Comparison of ENCODE assay signal across 7 mouse cellular contexts in the genomic region with DNA sequence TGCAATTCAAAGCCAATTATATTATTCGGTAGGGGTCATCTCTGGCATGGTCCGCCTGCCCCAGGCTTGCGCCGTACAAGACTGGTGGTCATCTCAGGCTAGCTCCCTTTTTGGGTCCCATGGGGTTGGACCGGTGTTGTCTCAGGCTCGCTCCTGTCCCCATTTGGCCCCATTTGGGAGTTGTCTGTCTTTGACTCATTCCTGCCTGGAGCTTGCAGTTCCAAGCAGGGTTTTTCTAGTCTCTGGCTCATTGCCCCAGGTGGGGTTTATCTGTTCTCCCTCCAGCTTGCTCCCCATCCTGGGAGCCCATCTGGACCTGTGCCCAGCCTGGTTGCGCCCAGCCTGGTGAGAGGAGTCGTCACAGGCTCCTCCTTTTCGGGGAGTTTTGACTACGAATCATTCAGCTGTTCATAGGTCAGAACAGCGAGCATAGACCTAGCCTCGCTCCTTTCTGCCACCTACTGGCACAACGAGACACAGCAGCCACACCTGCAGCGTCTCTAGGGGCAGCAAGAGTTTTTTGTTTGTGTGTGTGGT. TPM values are rescaled to one million over a fixed set of nuclear protein-coding genes. Genes with fewer than 3 reads are reported as not detected.
A peak's percentile ranks its signal among the peaks of the same experiment; 100 is the strongest.
DNase-seq lines count a peak whose midpoint lies in the region; ATAC-seq lines count a peak whose summit lies in the region.

No protein-coding gene starts in this region.

- peak; percentile 73 to 77 for DNase-seq in adrenal gland, adult 18-20 months (ENCODE audit: low spot score in 2 of 2)
- peak; percentile 46 for DNase-seq in embryo, embryonic 11.5 days (ENCODE audit: low read depth, low spot score)
- DNase-seq in gastrocnemius, postnatal 4 days (ENCODE audit: low spot score in 2 of 2): peak; percentile 57 to 70
- peak; percentile 62 to 71 for DNase-seq in left cerebral cortex, postnatal 36 days (ENCODE audit: low spot score in 2 of 2)
- peak; percentile 98 for DNase-seq in midbrain, embryonic 11.5 days (ENCODE audit: low spot score, missing footprints)
- peak; percentile 45 for DNase-seq in skeletal muscle tissue, adult 2 months (ENCODE audit: low read depth, low spot score)

- H3K27ac ChIP-seq in intestine, embryonic 16.5 days (ENCODE audit: low read length): peak overlapping the region; percentile 57; the same call in 1 of the 2 replicates
- H3K27ac ChIP-seq in midbrain, embryonic 11.5 days (ENCODE audit: low read depth, low read length): no peak overlapping the region

- no peaks in the 10 kb centered on the region for H3K9me3 ChIP-seq in intestine, embryonic 16.5 days (ENCODE audit: control insufficient read depth, low read length)
- H3K9me3 ChIP-seq in midbrain, embryonic 11.5 days (ENCODE audit: control insufficient read depth, low read length): no peaks in the 10 kb centered on the region

- no peaks in the 10 kb centered on the region for H3K36me3 ChIP-seq in intestine, embryonic 16.5 days (ENCODE audit: control insufficient read depth, insufficient read depth, low read length)
- no peaks in the 10 kb centered on the region for H3K36me3 ChIP-seq in midbrain, embryonic 11.5 days (ENCODE audit: control insufficient read depth, insufficient read depth, low read length)

- H3K27me3 ChIP-seq in intestine, embryonic 16.5 days (replicated peaks; ENCODE audit: control insufficient read depth, insufficient read depth, low read length): no peaks in the 10 kb centered on the region
- H3K27me3 ChIP-seq in midbrain, embryonic 11.5 days (ENCODE audit: control insufficient read depth, insufficient read depth, low read length): no peaks in the 10 kb centered on the region

- WGBS in intestine, embryonic 16.5 days: 30% methylated on average over 14 of the region's 14 CpGs
- 32% methylated on average over 14 of the region's 14 CpGs for WGBS in midbrain, embryonic 11.5 days

- peak; percentile 53 for ATAC-seq in intestine, embryonic 16.5 days
- ATAC-seq in midbrain, embryonic 11.5 days (ENCODE audit: low FRiP score): peak; percentile 65; the same call in 1 of the 2 replicates

- H3K4me1 ChIP-seq in intestine, embryonic 16.5 days (ENCODE audit: control insufficient read depth, insufficient read depth, low read length): peaks cover 10% of the 10 kb centered on the region
- no peaks in the 10 kb centered on the region for H3K4me1 ChIP-seq in midbrain, embryonic 11.5 days (ENCODE audit: control insufficient read depth, insufficient read depth, low read length)

- peak overlapping the region; percentile 45 for H3K4me2 ChIP-seq in intestine, embryonic 16.5 days (ENCODE audit: low read depth, low read length)
- peak overlapping the region; percentile 32; the same call in 1 of the 2 replicates for H3K4me2 ChIP-seq in midbrain, embryonic 11.5 days

- intact Hi-C loops in left cerebral cortex, postnatal 36 days (cut with DNase I): no loop called here

- H3K4me3 ChIP-seq in intestine, embryonic 16.5 days (ENCODE audit: low read length): peak overlapping the region; percentile 11
- no peak overlapping the region for H3K4me3 ChIP-seq in midbrain, embryonic 11.5 days (ENCODE audit: low read depth, low read length)

- peak overlapping the region; percentile 46 for H3K9ac ChIP-seq in intestine, embryonic 16.5 days (ENCODE audit: low read depth, low read length)
- no peak overlapping the region for H3K9ac ChIP-seq in midbrain, embryonic 11.5 days (ENCODE audit: low read length)

RNA-seq across cellular contexts. Expression of gene Jph4, which starts 44.4 kb away (rescaled TPM):
- 1 to 10 TPM; 3.0 TPM for total RNA-seq in adrenal gland, adult 18-20 months (2021)
- total RNA-seq in gastrocnemius, postnatal 4 days (2021): 1 to 10 TPM; 1.3 to 2.0 TPM
- polyA plus RNA-seq in intestine, embryonic 16.5 days (2015; fragmentation: Nextera tagmentation; extraction: Ambion mirVana): 0.82 and 1.2 TPM in 2 replicates
- 100 to 1,000 TPM; 312 to 354 TPM for total RNA-seq in left cerebral cortex, postnatal 36 days (2021)
- polyA plus RNA-seq in midbrain, embryonic 11.5 days (2014; fragmentation: Nextera tagmentation; extraction: Ambion mirVana): 2.2 and 2.8 TPM in 2 replicates

RNA-seq across cellular contexts. Expression of gene Ap1g2, which starts 54.8 kb away (rescaled TPM):
- total RNA-seq in adrenal gland, adult 18-20 months (2021): 10 to 100 TPM; 25.8 to 29.4 TPM
- 1 to 10 TPM; 6.5 to 8.3 TPM for total RNA-seq in gastrocnemius, postnatal 4 days (2021)
- 106 and 120 TPM in 2 replicates for polyA plus RNA-seq in intestine, embryonic 16.5 days (2015; fragmentation: Nextera tagmentation; extraction: Ambion mirVana)
- 10 to 100 TPM in 1 of 2 experiments, 1 to 10 TPM in 1; 6.3 to 20.1 TPM for total RNA-seq in left cerebral cortex, postnatal 36 days (2021)
- polyA plus RNA-seq in midbrain, embryonic 11.5 days (2014; fragmentation: Nextera tagmentation; extraction: Ambion mirVana): 9.5 and 10.1 TPM in 2 replicates

Comparison
In these comparisons a context has a peak if more than half of its experiments do, and no peak if none do; other contexts are left out.
1. DNase-seq: peak in every context shown above with its lines; median percentile 98 in midbrain, embryonic 11.5 days; 75 in adrenal gland, adult 18-20 months; 66 in left cerebral cortex, postnatal 36 days; 64 in gastrocnemius, postnatal 4 days; 46 in embryo, embryonic 11.5 days; 45 in skeletal muscle tissue, adult 2 months.
2. RNA of gene Jph4, which starts 44.4 kb away (total RNA-seq): 312 to 354 TPM in left cerebral cortex, postnatal 36 days; 3.0 TPM in adrenal gland, adult 18-20 months and 1.3 to 2.0 TPM in gastrocnemius, postnatal 4 days; every median in the first group is over 10 times any median in the second.